Mouse (Mus musculus): ENCODE results near the gene Hoxd12.

GRCm38 (mm10) chr2:74703720-74704392 lies 29.0 kb downstream of the Hoxd12 start:
- no peak for TF ChIP-seq MEF2A (IDR thresholded peaks at IDR 0.05; ENCODE audit: extremely low read depth, insufficient replicate concordance, low read depth, low read length, poor library complexity, severe bottlenecking)
- no peak for TF ChIP-seq POLR2AphosphoS2 (IDR thresholded peaks at IDR 0.05; ENCODE audit: low read length)
- no peak for TF ChIP-seq MXI1 (IDR thresholded peaks at IDR 0.05; ENCODE audit: low read depth, low read length)
- TF ChIP-seq ETS1 (IDR thresholded peaks at IDR 0.05; ENCODE audit: low read depth, low read length) = no peak
- TF ChIP-seq E2F4 (IDR thresholded peaks at IDR 0.05; ENCODE audit: borderline replicate concordance, low read depth, low read length) = no peak
- TF ChIP-seq CTCF (IDR thresholded peaks at IDR 0.05 in 2 of 3, conservative IDR thresholded peaks at IDR 0.05 in 1 of 3; ENCODE audit: control insufficient read depth in 1 of 3, insufficient read depth in 1 of 3, low read depth in 2 of 3, low read length in 3 of 3, poor library complexity in 1 of 3, severe bottlenecking in 1 of 3) = no peak
- TF ChIP-seq POLR2A (IDR thresholded peaks at IDR 0.05; ENCODE audit: control insufficient read depth in 1 of 2, insufficient read depth in 1 of 2, low read depth in 1 of 2, low read length in 2 of 2, poor library complexity in 1 of 2) = no peak
- no peak for TF ChIP-seq EP300 (IDR thresholded peaks at IDR 0.05; ENCODE audit: low read depth in 1 of 2, low read length in 2 of 2)
- no peak for TF ChIP-seq JUND (IDR thresholded peaks at IDR 0.05; ENCODE audit: low read depth, low read length)
